Mouse (Mus musculus) heart, postnatal 0 days (tissue): ENCODE results near the gene Faap20. TPM values are rescaled to one million over a fixed set of nuclear protein-coding genes. Genes with fewer than 3 reads are reported as not detected.
"Not testable (repeated sequence)": the region's sequence is repeated elsewhere in the genome, so short reads cannot be mapped to it uniquely, and the experiment has no call there.

Experiments
- ATAC-seq: fragments of 200-750 bp; cut with Nextera tagmentation; 2 replicates; pipeline ENCODE4 v1.8.0; 2017; ENCODE audit warnings: low read depth, moderate number of reproducible peaks, moderate library complexity; ENCODE audit not compliant: insufficient read depth
- DNase-seq: peaks from one replicate; pipeline ENCODE4 v3.0.0-alpha.2; 2016; ENCODE audit warnings: low spot score
- H3K27ac ChIP-seq: fragments of 300-500 bp; sonication (generic); 2 replicates; pipeline ENCODE4 v1.5.1; 2014; ENCODE audit warnings: low read depth, mild to moderate bottlenecking
- H3K27me3 ChIP-seq: fragments of 300-500 bp; sonication (generic); 2 replicates; pipeline ENCODE4 v1.6.1; 2014; ENCODE audit warnings: low read length, mixed read lengths; ENCODE audit not compliant: control insufficient read depth, insufficient read depth
- H3K36me3 ChIP-seq: fragments of 300-500 bp; sonication (generic); replicated peaks from 2 replicates; pipeline ENCODE4 v1.6.1; 2014; ENCODE audit warnings: low read length, mixed read lengths; ENCODE audit not compliant: control insufficient read depth, insufficient read depth
- H3K4me1 ChIP-seq: fragments of 300-500 bp; sonication (generic); 2 replicates; pipeline ENCODE4 v1.6.1; 2014; ENCODE audit warnings: antibody characterized with exemption; ENCODE audit not compliant: control insufficient read depth, insufficient read depth
- H3K4me2 ChIP-seq: fragments of 300-500 bp; sonication (generic); 2 replicates; pipeline ENCODE4 v1.6.1; 2014; ENCODE audit warnings: low read depth, mild to moderate bottlenecking, low read length, moderate library complexity
- H3K4me3 ChIP-seq: fragments of 300-500 bp; sonication (generic); 2 replicates; pipeline ENCODE4 v1.5.1; 2014; ENCODE audit warnings: low read depth, low read length
- H3K9ac ChIP-seq: fragments of 300-500 bp; sonication (generic); replicated peaks from 2 replicates; pipeline ENCODE4 v1.6.1; 2014; ENCODE audit warnings: low read depth, low read length, mixed read lengths
- H3K9me3 ChIP-seq: fragments of 300-500 bp; sonication (generic); replicated peaks from 2 replicates; pipeline ENCODE4 v1.6.1; 2016; ENCODE audit warnings: low read length; ENCODE audit not compliant: control insufficient read depth
- CTCF ChIP-seq: IDR thresholded peaks from 2 replicates; pipeline ENCODE4 v1.5.1; 2016; ENCODE audit warnings: antibody characterized with exemption, control low read depth, low read depth
- EP300 ChIP-seq: IDR thresholded peaks from 2 replicates; pipeline ENCODE4 v1.6.1; 2016; ENCODE audit warnings: antibody characterized with exemption, low read depth
- WGBS: fragments of 180-500 bp; shearing (Covaris S2); extraction: QIAGEN DNeasy Blood & Tissue Kit; methylation state at CpG from one replicate; pipeline ENCODE4 v1.1.7; 2014; 5-methylcytosine and 5-hydroxymethylcytosine counted together
- polyA plus RNA-seq: library from polyadenylated mRNA; unstranded; fragments of >200 nt; fragmentation: Nextera tagmentation; extraction: Ambion mirVana; gene quantifications from 2 replicates; pipeline ENCODE4 v1.2.1, GENCODE M21; 2015
- total RNA-seq: library from RNA; depleted of rRNA; stranded (reverse); fragments of >200 nt; gene quantifications from 2 replicates; pipeline ENCODE4 v1.2.3, GENCODE M21; 2014; ENCODE audit warnings: low replicate concordance

The Faap20 gene
- total and polyA plus RNA-seq, 2 experiments from 2014 or later: 45.8 to 48.1 TPM

GRCm38 (mm10) chr4:155242292-155242691 lies 7.3 kb upstream of the Faap20 start:
- Histone ChIP-seq H3K4me1 (peaks cover 14% of the 10 kb centered on the region), H3K4me3 (no peak overlapping the region), H3K27ac (no peak overlapping the region), H3K9ac (no peak overlapping the region), H3K27me3 (no peaks in the 10 kb centered on the region), H3K36me3 (no peaks in the 10 kb centered on the region), H3K9me3 (no peaks in the 10 kb centered on the region), H3K4me2 (no peak overlapping the region)
- ATAC-seq: no peak
- no peak for DNase-seq
- 85% methylated on average over 5 of the region's 5 CpGs for WGBS
- TF ChIP-seq CTCF (no peak), EP300 (no peak)

- H3K9ac ChIP-seq: no peak overlapping the region
- 82% methylated on average over 12 of the region's 12 CpGs for WGBS
- H3K4me1 ChIP-seq: peaks cover 8% of the 10 kb centered on the region
- ATAC-seq: no peak
- TF ChIP-seq EP300: no peak
- TF ChIP-seq CTCF: no peak
- DNase-seq: no peak
- no peak overlapping the region for H3K4me3 ChIP-seq
- H3K27me3 ChIP-seq: no peaks in the 10 kb centered on the region
- no peaks in the 10 kb centered on the region for H3K36me3 ChIP-seq
- no peak overlapping the region for H3K4me2 ChIP-seq
- no peak overlapping the region for H3K27ac ChIP-seq
- no peaks in the 10 kb centered on the region for H3K9me3 ChIP-seq
These were observed 6.4 kb upstream of the Faap20 start for GRCm38 (mm10) chr4:155243233-155243632.

- Histone ChIP-seq H3K4me2 (no peak overlapping the region), H3K4me1 (peaks cover 14% of the 10 kb centered on the region), H3K9me3 (no peaks in the 10 kb centered on the region), H3K27me3 (no peaks in the 10 kb centered on the region), H3K9ac (no peak overlapping the region), H3K27ac (no peak overlapping the region), H3K4me3 (no peak overlapping the region), H3K36me3 (no peaks in the 10 kb centered on the region)
- WGBS: 57% methylated on average over 6 of the region's 6 CpGs
- ATAC-seq (no peak), DNase-seq (no peak)
- TF ChIP-seq EP300 (no peak), CTCF (no peak)
These were observed 3.7 kb upstream of the Faap20 start for GRCm38 (mm10) chr4:155245770-155246492.

GRCm38 (mm10) chr4:155246691-155247105 lies 2.9 kb upstream of the Faap20 start:
- Histone ChIP-seq H3K4me2 (no peak overlapping the region), H3K27me3 (no peaks in the 10 kb centered on the region), H3K9me3 (no peaks in the 10 kb centered on the region), H3K27ac (no peak overlapping the region), H3K4me3 (no peak overlapping the region), H3K9ac (no peak overlapping the region), H3K4me1 (0 out of 2 replicates have a peak, but pooled peaks cover 13% of the 10 kb centered on the region), H3K36me3 (no peaks in the 10 kb centered on the region)
- ATAC-seq (no peak), DNase-seq (no peak)
- 72% methylated on average over 12 of the region's 12 CpGs for WGBS
- TF ChIP-seq EP300: no peak
- TF ChIP-seq CTCF: no peak

- H3K36me3 ChIP-seq, H3K27me3 ChIP-seq, DNase-seq, H3K9me3 ChIP-seq, H3K4me1 ChIP-seq, H3K27ac ChIP-seq, H3K4me2 ChIP-seq, H3K9ac ChIP-seq, H3K4me3 ChIP-seq, ATAC-seq: not testable (repeated sequence)
- WGBS: 95% methylated on average over 3 of the region's 3 CpGs
- TF ChIP-seq CTCF: peak; percentile 18; the same call in 1 of the 2 replicates
These were observed 1.5 kb upstream of the Faap20 start for GRCm38 (mm10) chr4:155248054-155248453.

- Histone ChIP-seq H3K9me3 (no peaks in the 10 kb centered on the region), H3K4me2 (peak overlapping the region; percentile 92), H3K4me3 (peak overlapping the region; percentile 67), H3K27ac (peak overlapping the region; percentile 92), H3K9ac (peak overlapping the region; percentile 76), H3K4me1 (0 out of 2 replicates have a peak, but pooled peaks cover 8% of the 10 kb centered on the region), H3K27me3 (no peaks in the 10 kb centered on the region), H3K36me3 (no peaks in the 10 kb centered on the region)
- DNase-seq (peak; percentile 94), ATAC-seq (peak; percentile 83)
- TF ChIP-seq EP300 (no peak), CTCF (peak; percentile 99)
- WGBS: 0% methylated on average over 9 of the region's 9 CpGs
These were observed 350 bp upstream of the Faap20 start for GRCm38 (mm10) chr4:155249257-155249647.
